Mouse (Mus musculus): ENCODE measurements around the gene Trp53i11. TPM values are rescaled to one million over a fixed set of nuclear protein-coding genes. Genes with fewer than 3 reads are reported as not detected.

Gene Trp53i11
- total and polyA plus RNA-seq, 3 experiments = not detected

GRCm38 (mm10) chr2:93212386-93212785 lies 25.0 kb downstream of the Trp53i11 start:
- H3K4me1 ChIP-seq (ENCODE audit: insufficient read depth, low read depth, low read length) = no peaks in the 10 kb centered on the region
- H3K9me3 ChIP-seq (replicated peaks) = no peaks in the 10 kb centered on the region
- ATAC-seq (ENCODE audit: extremely low read depth, insufficient number of reproducible peaks, low FRiP score, poor library complexity, severe bottlenecking) = no peak
- TF ChIP-seq GATA2 (IDR thresholded peaks at IDR 0.05; ENCODE audit: borderline replicate concordance, low read depth, low read length) (no peak), POLR2AphosphoS5 (IDR thresholded peaks at IDR 0.05; ENCODE audit: insufficient replicate concordance, low read depth, low read length) (no peak), GATA1 (IDR thresholded peaks at IDR 0.05; ENCODE audit: borderline replicate concordance, low read length) (no peak), TAL1 (conservative IDR thresholded peaks at IDR 0.05; ENCODE audit: low read depth, low read length) (no peak), CTCF (IDR thresholded peaks at IDR 0.05; ENCODE audit: low read depth, low read length) (no peak)
- H3K27me3 ChIP-seq (ENCODE audit: insufficient read depth, low read length) = peaks cover 10% of the 10 kb centered on the region; the same call in 1 of the 2 replicates
- H3K36me3 ChIP-seq (replicated peaks) = no peaks in the 10 kb centered on the region
- DNase-seq (ENCODE audit: low spot score) = no peak
- no peak overlapping the region for H3K4me3 ChIP-seq (ENCODE audit: low read depth, low read length)

GRCm38 (mm10) chr2:93212865-93213264 lies 25.5 kb downstream of the Trp53i11 start:
- peaks cover 9% of the 10 kb centered on the region; the same call in 1 of the 2 replicates for H3K27me3 ChIP-seq (ENCODE audit: insufficient read depth, low read length)
- H3K36me3 ChIP-seq (replicated peaks) = no peaks in the 10 kb centered on the region
- DNase-seq (ENCODE audit: low spot score) (no peak), ATAC-seq (ENCODE audit: extremely low read depth, insufficient number of reproducible peaks, low FRiP score, poor library complexity, severe bottlenecking) (no peak)
- no peaks in the 10 kb centered on the region for H3K4me1 ChIP-seq (ENCODE audit: insufficient read depth, low read depth, low read length)
- no peak overlapping the region for H3K4me3 ChIP-seq (ENCODE audit: low read depth, low read length)
- no peaks in the 10 kb centered on the region for H3K9me3 ChIP-seq (replicated peaks)
- TF ChIP-seq POLR2AphosphoS5 (IDR thresholded peaks at IDR 0.05; ENCODE audit: insufficient replicate concordance, low read depth, low read length) (no peak), GATA1 (IDR thresholded peaks at IDR 0.05; ENCODE audit: borderline replicate concordance, low read length) (no peak), CTCF (IDR thresholded peaks at IDR 0.05; ENCODE audit: low read depth, low read length) (no peak), TAL1 (conservative IDR thresholded peaks at IDR 0.05; ENCODE audit: low read depth, low read length) (no peak), GATA2 (IDR thresholded peaks at IDR 0.05; ENCODE audit: borderline replicate concordance, low read depth, low read length) (no peak)

- ATAC-seq (ENCODE audit: extremely low read depth, insufficient number of reproducible peaks, low FRiP score, poor library complexity, severe bottlenecking) = no peak
- Histone ChIP-seq H3K27me3 (ENCODE audit: insufficient read depth, low read length) (peaks cover 7% of the 10 kb centered on the region; the same call in 1 of the 2 replicates), H3K4me3 (ENCODE audit: low read depth, low read length) (no peak overlapping the region), H3K36me3 (replicated peaks) (no peaks in the 10 kb centered on the region), H3K9me3 (replicated peaks) (no peaks in the 10 kb centered on the region), H3K4me1 (ENCODE audit: insufficient read depth, low read depth, low read length) (no peaks in the 10 kb centered on the region)
- no peak for DNase-seq (ENCODE audit: low spot score)
- TF ChIP-seq POLR2AphosphoS5 (IDR thresholded peaks at IDR 0.05; ENCODE audit: insufficient replicate concordance, low read depth, low read length) (no peak), GATA2 (IDR thresholded peaks at IDR 0.05; ENCODE audit: borderline replicate concordance, low read depth, low read length) (no peak), CTCF (IDR thresholded peaks at IDR 0.05; ENCODE audit: low read depth, low read length) (no peak), TAL1 (conservative IDR thresholded peaks at IDR 0.05; ENCODE audit: low read depth, low read length) (no peak), GATA1 (IDR thresholded peaks at IDR 0.05; ENCODE audit: borderline replicate concordance, low read length) (no peak)
Observed at GRCm38 (mm10) chr2:93214192-93214591, 26.8 kb downstream of the Trp53i11 start.

GRCm38 (mm10) chr2:93215790-93216189 lies 28.4 kb downstream of the Trp53i11 start:
- no peaks in the 10 kb centered on the region for H3K4me1 ChIP-seq (ENCODE audit: insufficient read depth, low read depth, low read length)
- H3K36me3 ChIP-seq (replicated peaks) = no peaks in the 10 kb centered on the region
- no peak overlapping the region for H3K4me3 ChIP-seq (ENCODE audit: low read depth, low read length)
- TF ChIP-seq GATA2 (IDR thresholded peaks at IDR 0.05; ENCODE audit: borderline replicate concordance, low read depth, low read length) (no peak), TAL1 (conservative IDR thresholded peaks at IDR 0.05; ENCODE audit: low read depth, low read length) (no peak), POLR2AphosphoS5 (IDR thresholded peaks at IDR 0.05; ENCODE audit: insufficient replicate concordance, low read depth, low read length) (no peak), GATA1 (IDR thresholded peaks at IDR 0.05; ENCODE audit: borderline replicate concordance, low read length) (no peak), CTCF (IDR thresholded peaks at IDR 0.05; ENCODE audit: low read depth, low read length) (no peak)
- ATAC-seq (ENCODE audit: extremely low read depth, insufficient number of reproducible peaks, low FRiP score, poor library complexity, severe bottlenecking) = no peak
- no peaks in the 10 kb centered on the region for H3K9me3 ChIP-seq (replicated peaks)
- no peak for DNase-seq (ENCODE audit: low spot score)
- H3K27me3 ChIP-seq (ENCODE audit: insufficient read depth, low read length) = peaks cover 7% of the 10 kb centered on the region; the same call in 1 of the 2 replicates

GRCm38 (mm10) chr2:93217015-93217414 lies 29.7 kb downstream of the Trp53i11 start:
- Histone ChIP-seq H3K36me3 (replicated peaks) (no peaks in the 10 kb centered on the region), H3K4me1 (ENCODE audit: insufficient read depth, low read depth, low read length) (no peaks in the 10 kb centered on the region), H3K27me3 (ENCODE audit: insufficient read depth, low read length) (peaks cover 7% of the 10 kb centered on the region; the same call in 1 of the 2 replicates), H3K9me3 (replicated peaks) (no peaks in the 10 kb centered on the region), H3K4me3 (ENCODE audit: low read depth, low read length) (no peak overlapping the region)
- TF ChIP-seq POLR2AphosphoS5 (IDR thresholded peaks at IDR 0.05; ENCODE audit: insufficient replicate concordance, low read depth, low read length) = no peak
- peak; percentile 33; the same call in 1 of the 2 replicates for TF ChIP-seq CTCF (IDR thresholded peaks at IDR 0.05; ENCODE audit: low read depth, low read length)
- peak; percentile 52 for DNase-seq (ENCODE audit: low spot score)
- peak; percentile 8; the same call in 1 of the 2 replicates for ATAC-seq (ENCODE audit: extremely low read depth, insufficient number of reproducible peaks, low FRiP score, poor library complexity, severe bottlenecking)

- H3K4me3 ChIP-seq (ENCODE audit: low read depth, low read length) = no peak overlapping the region
- DNase-seq (ENCODE audit: low spot score) (no peak), ATAC-seq (ENCODE audit: extremely low read depth, insufficient number of reproducible peaks, low FRiP score, poor library complexity, severe bottlenecking) (no peak)
- H3K27me3 ChIP-seq (ENCODE audit: insufficient read depth, low read length) = peaks cover 7% of the 10 kb centered on the region; the same call in 1 of the 2 replicates
- no peaks in the 10 kb centered on the region for H3K4me1 ChIP-seq (ENCODE audit: insufficient read depth, low read depth, low read length)
- no peaks in the 10 kb centered on the region for H3K36me3 ChIP-seq (replicated peaks)
- no peaks in the 10 kb centered on the region for H3K9me3 ChIP-seq (replicated peaks)
- TF ChIP-seq TAL1 (conservative IDR thresholded peaks at IDR 0.05; ENCODE audit: low read depth, low read length) = no peak
- no peak for TF ChIP-seq GATA1 (IDR thresholded peaks at IDR 0.05; ENCODE audit: borderline replicate concordance, low read length)
- no peak for TF ChIP-seq CTCF (IDR thresholded peaks at IDR 0.05; ENCODE audit: low read depth, low read length)
- no peak for TF ChIP-seq GATA2 (IDR thresholded peaks at IDR 0.05; ENCODE audit: borderline replicate concordance, low read depth, low read length)
- TF ChIP-seq POLR2AphosphoS5 (IDR thresholded peaks at IDR 0.05; ENCODE audit: insufficient replicate concordance, low read depth, low read length) = no peak
Observed at GRCm38 (mm10) chr2:93218353-93218990, 31.1 kb downstream of the Trp53i11 start.

Data from G1E (cell line).